Mouse (Mus musculus): Measurements from ENCODE around the gene Sec11a. TPM values are rescaled to one million over a fixed set of nuclear protein-coding genes. Genes with fewer than 3 reads are reported as not detected.
"Not testable (repeated sequence)": the region's sequence is repeated elsewhere in the genome, so short reads cannot be mapped to it uniquely, and the experiment has no call there.

Sec11a gene
- total RNA-seq, 1 experiment, result 171 TPM

- H3K36me3 ChIP-seq (ENCODE audit: control insufficient read depth, insufficient read depth, low read length, poor library complexity, severe bottlenecking), result no peaks in the 10 kb centered on the region
- no peak for TF ChIP-seq ZC3H11A (IDR thresholded peaks at IDR 0.05; ENCODE audit: borderline replicate concordance, low read depth, low read length)
- no peak for TF ChIP-seq HCFC1 (IDR thresholded peaks at IDR 0.05; ENCODE audit: borderline replicate concordance, insufficient read depth, low read length)
- TF ChIP-seq CHD2 (IDR thresholded peaks at IDR 0.05; ENCODE audit: low read depth, low read length), result no peak
- TF ChIP-seq ZNF384 (IDR thresholded peaks at IDR 0.05; ENCODE audit: low read depth, low read length), result no peak
- TF ChIP-seq MAFK (IDR thresholded peaks at IDR 0.05; ENCODE audit: insufficient read depth, low read depth, low read length), result no peak
- in situ Hi-C loops (cut with MboI; ENCODE audit: low sequenced_read_pairs in 2 of 2, unreplicated experiment in 2 of 2), result no loop called here
- no peak overlapping the region for H3K9ac ChIP-seq (ENCODE audit: insufficient read depth, low read depth, low read length, poor library complexity, severe bottlenecking)
- H3K9me3 ChIP-seq (ENCODE audit: control insufficient read depth, insufficient read depth, low read depth, low read length), result no peaks in the 10 kb centered on the region
- no peak overlapping the region for H3K27ac ChIP-seq (ENCODE audit: insufficient read depth, low read depth, low read length, poor library complexity, severe bottlenecking)
- no peaks in the 10 kb centered on the region for H3K4me1 ChIP-seq (ENCODE audit: control insufficient read depth in 2 of 2, insufficient read depth in 2 of 2, low read length in 2 of 2, poor library complexity in 1 of 2)
- no peak overlapping the region for H3K4me3 ChIP-seq (ENCODE audit: insufficient read depth in 1 of 2, low read depth in 1 of 2, low read length in 2 of 2, poor library complexity in 1 of 2, severe bottlenecking in 1 of 2)
- DNase-seq (ENCODE audit: low read depth, low spot score), result no peak
Observed at GRCm38 (mm10) chr7:80956891-80957290, 9.3 kb upstream of the Sec11a start.

DNA sequence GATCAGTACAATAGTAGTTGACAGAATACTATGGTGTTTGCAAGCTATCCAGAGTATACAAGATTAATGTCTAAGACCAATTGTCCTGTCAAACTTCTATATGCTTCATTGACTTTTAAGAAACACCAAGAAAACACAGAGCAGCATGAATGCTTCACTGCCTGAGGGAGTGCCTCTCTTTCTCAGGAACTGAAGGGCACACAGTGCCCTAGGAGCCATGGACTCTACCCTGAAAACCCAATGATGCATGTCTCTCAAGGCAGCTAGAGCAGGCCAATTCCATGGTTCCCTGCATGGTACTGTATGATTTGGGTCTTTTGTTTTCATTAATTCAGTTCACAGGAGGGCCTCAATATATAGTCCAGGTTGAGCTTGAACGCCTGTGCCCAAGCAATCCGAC lies 6.7 kb upstream of the Sec11a start:
- no peak for DNase-seq (ENCODE audit: low read depth, low spot score)
- H3K4me1 ChIP-seq (ENCODE audit: control insufficient read depth in 2 of 2, insufficient read depth in 2 of 2, low read length in 2 of 2, poor library complexity in 1 of 2), result no peaks in the 10 kb centered on the region

GRCm38 (mm10) chr7:80952140-80952539 lies 4.6 kb upstream of the Sec11a start:
- Histone ChIP-seq H3K4me3 (ENCODE audit: insufficient read depth in 1 of 2, low read depth in 1 of 2, low read length in 2 of 2, poor library complexity in 1 of 2, severe bottlenecking in 1 of 2) (no peak overlapping the region), H3K36me3 (ENCODE audit: control insufficient read depth, insufficient read depth, low read length, poor library complexity, severe bottlenecking) (no peaks in the 10 kb centered on the region), H3K9ac (ENCODE audit: insufficient read depth, low read depth, low read length, poor library complexity, severe bottlenecking) (no peak overlapping the region), H3K27ac (ENCODE audit: insufficient read depth, low read depth, low read length, poor library complexity, severe bottlenecking) (no peak overlapping the region), H3K9me3 (ENCODE audit: control insufficient read depth, insufficient read depth, low read depth, low read length) (no peaks in the 10 kb centered on the region), H3K4me1 (ENCODE audit: control insufficient read depth in 2 of 2, insufficient read depth in 2 of 2, low read length in 2 of 2, poor library complexity in 1 of 2) (0 out of 4 replicates have a peak, but pooled peaks cover 0 to 2% of the 10 kb centered on the region in 2 experiments)
- in situ Hi-C loops (cut with MboI; ENCODE audit: low sequenced_read_pairs in 2 of 2, unreplicated experiment in 2 of 2), result no loop called here
- no peak for TF ChIP-seq ZC3H11A (IDR thresholded peaks at IDR 0.05; ENCODE audit: borderline replicate concordance, low read depth, low read length)
- TF ChIP-seq MAFK (IDR thresholded peaks at IDR 0.05; ENCODE audit: insufficient read depth, low read depth, low read length), result no peak
- no peak for TF ChIP-seq CHD2 (IDR thresholded peaks at IDR 0.05; ENCODE audit: low read depth, low read length)
- no peak for DNase-seq (ENCODE audit: low read depth, low spot score)

More for the DNA sequence above, 6.7 kb upstream of the Sec11a start:
- Histone ChIP-seq H3K27ac (ENCODE audit: insufficient read depth, low read depth, low read length, poor library complexity, severe bottlenecking) (no peak overlapping the region), H3K36me3 (ENCODE audit: control insufficient read depth, insufficient read depth, low read length, poor library complexity, severe bottlenecking) (no peaks in the 10 kb centered on the region), H3K9ac (ENCODE audit: insufficient read depth, low read depth, low read length, poor library complexity, severe bottlenecking) (no peak overlapping the region), H3K4me3 (ENCODE audit: insufficient read depth in 1 of 2, low read depth in 1 of 2, low read length in 2 of 2, poor library complexity in 1 of 2, severe bottlenecking in 1 of 2) (no peak overlapping the region), H3K9me3 (ENCODE audit: control insufficient read depth, insufficient read depth, low read depth, low read length) (no peaks in the 10 kb centered on the region)
- TF ChIP-seq MAFK (IDR thresholded peaks at IDR 0.05; ENCODE audit: insufficient read depth, low read depth, low read length) (no peak), ZC3H11A (IDR thresholded peaks at IDR 0.05; ENCODE audit: borderline replicate concordance, low read depth, low read length) (no peak), ZNF384 (IDR thresholded peaks at IDR 0.05; ENCODE audit: low read depth, low read length) (no peak), HCFC1 (IDR thresholded peaks at IDR 0.05; ENCODE audit: borderline replicate concordance, insufficient read depth, low read length) (no peak), CHD2 (IDR thresholded peaks at IDR 0.05; ENCODE audit: low read depth, low read length) (no peak)
- in situ Hi-C loops (cut with MboI; ENCODE audit: low sequenced_read_pairs in 2 of 2, unreplicated experiment in 2 of 2), result no loop called here

DNA sequence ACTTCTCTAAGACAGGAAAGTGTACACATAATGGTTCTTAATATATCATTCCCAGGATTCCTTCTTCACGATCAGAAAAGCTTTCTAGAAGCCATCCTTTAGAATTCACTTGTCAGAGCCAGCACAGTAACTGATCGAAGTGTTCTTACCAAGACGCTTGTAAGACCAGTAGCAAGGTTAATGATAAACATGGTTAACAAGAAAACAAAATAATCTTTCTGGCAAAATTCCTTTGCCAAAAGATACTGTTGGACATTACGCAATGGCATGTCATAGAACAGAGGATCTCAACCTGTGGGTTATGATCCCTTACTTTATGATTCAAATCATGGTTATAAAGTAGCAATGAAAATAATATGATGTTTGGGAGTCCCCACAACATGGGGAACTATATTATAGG lies 3.9 kb upstream of the Sec11a start:
- Histone ChIP-seq H3K36me3 (ENCODE audit: control insufficient read depth, insufficient read depth, low read length, poor library complexity, severe bottlenecking) (no peaks in the 10 kb centered on the region), H3K4me1 (ENCODE audit: control insufficient read depth in 2 of 2, insufficient read depth in 2 of 2, low read length in 2 of 2, poor library complexity in 1 of 2) (0 out of 4 replicates have a peak, but pooled peaks cover 0 to 2% of the 10 kb centered on the region in 2 experiments), H3K9ac (ENCODE audit: insufficient read depth, low read depth, low read length, poor library complexity, severe bottlenecking) (no peak overlapping the region), H3K9me3 (ENCODE audit: control insufficient read depth, insufficient read depth, low read depth, low read length) (no peaks in the 10 kb centered on the region), H3K4me3 (ENCODE audit: insufficient read depth in 1 of 2, low read depth in 1 of 2, low read length in 2 of 2, poor library complexity in 1 of 2, severe bottlenecking in 1 of 2) (no peak overlapping the region), H3K27ac (ENCODE audit: insufficient read depth, low read depth, low read length, poor library complexity, severe bottlenecking) (no peak overlapping the region)
- in situ Hi-C loops (cut with MboI; ENCODE audit: low sequenced_read_pairs in 2 of 2, unreplicated experiment in 2 of 2), result no loop called here
- DNase-seq (ENCODE audit: low read depth, low spot score), result no peak
- no peak for TF ChIP-seq ZNF384 (IDR thresholded peaks at IDR 0.05; ENCODE audit: low read depth, low read length)
- TF ChIP-seq HCFC1 (IDR thresholded peaks at IDR 0.05; ENCODE audit: borderline replicate concordance, insufficient read depth, low read length), result no peak
- no peak for TF ChIP-seq ZC3H11A (IDR thresholded peaks at IDR 0.05; ENCODE audit: borderline replicate concordance, low read depth, low read length)
- TF ChIP-seq MAFK (IDR thresholded peaks at IDR 0.05; ENCODE audit: insufficient read depth, low read depth, low read length), result no peak
- TF ChIP-seq CHD2 (IDR thresholded peaks at IDR 0.05; ENCODE audit: low read depth, low read length), result no peak

DNA sequence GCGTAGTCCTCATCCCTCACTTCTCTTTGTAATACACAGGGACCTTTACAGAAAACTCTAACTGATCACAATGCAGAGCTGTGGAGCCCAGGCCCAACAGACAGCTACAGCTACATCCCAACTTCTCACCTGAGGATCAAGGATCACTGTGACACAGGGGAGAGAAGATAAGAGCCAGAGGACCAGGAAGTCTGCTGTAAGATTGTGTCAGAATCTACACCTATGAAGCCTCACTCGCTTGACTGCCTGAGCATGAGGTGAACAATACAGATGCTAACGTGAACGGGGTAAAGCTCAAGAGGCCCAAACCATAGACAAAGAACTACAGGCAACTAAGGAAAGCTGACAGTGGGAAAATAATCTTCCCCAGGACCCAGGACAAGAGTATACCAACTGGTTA lies 7.8 kb downstream of the Sec11a start:
- Histone ChIP-seq H3K27ac (ENCODE audit: insufficient read depth, low read depth, low read length, poor library complexity, severe bottlenecking) (no peak overlapping the region), H3K9me3 (ENCODE audit: control insufficient read depth, insufficient read depth, low read depth, low read length) (no peaks in the 10 kb centered on the region), H3K36me3 (ENCODE audit: control insufficient read depth, insufficient read depth, low read length, poor library complexity, severe bottlenecking) (peaks cover 2% of the 10 kb centered on the region), H3K4me3 (ENCODE audit: insufficient read depth in 1 of 2, low read depth in 1 of 2, low read length in 2 of 2, poor library complexity in 1 of 2, severe bottlenecking in 1 of 2) (no peak overlapping the region), H3K4me1 (ENCODE audit: control insufficient read depth in 2 of 2, insufficient read depth in 2 of 2, low read length in 2 of 2, poor library complexity in 1 of 2) (no peaks in the 10 kb centered on the region), H3K9ac (ENCODE audit: insufficient read depth, low read depth, low read length, poor library complexity, severe bottlenecking) (no peak overlapping the region)
- TF ChIP-seq CHD2 (IDR thresholded peaks at IDR 0.05; ENCODE audit: low read depth, low read length), result no peak
- TF ChIP-seq HCFC1 (IDR thresholded peaks at IDR 0.05; ENCODE audit: borderline replicate concordance, insufficient read depth, low read length), result no peak
- TF ChIP-seq MAFK (IDR thresholded peaks at IDR 0.05; ENCODE audit: insufficient read depth, low read depth, low read length), result no peak
- no peak for TF ChIP-seq ZC3H11A (IDR thresholded peaks at IDR 0.05; ENCODE audit: borderline replicate concordance, low read depth, low read length)
- no peak for TF ChIP-seq ZNF384 (IDR thresholded peaks at IDR 0.05; ENCODE audit: low read depth, low read length)
- in situ Hi-C loops (cut with MboI; ENCODE audit: low sequenced_read_pairs in 2 of 2, unreplicated experiment in 2 of 2), result no loop called here
- no peak for DNase-seq (ENCODE audit: low read depth, low spot score)

DNA sequence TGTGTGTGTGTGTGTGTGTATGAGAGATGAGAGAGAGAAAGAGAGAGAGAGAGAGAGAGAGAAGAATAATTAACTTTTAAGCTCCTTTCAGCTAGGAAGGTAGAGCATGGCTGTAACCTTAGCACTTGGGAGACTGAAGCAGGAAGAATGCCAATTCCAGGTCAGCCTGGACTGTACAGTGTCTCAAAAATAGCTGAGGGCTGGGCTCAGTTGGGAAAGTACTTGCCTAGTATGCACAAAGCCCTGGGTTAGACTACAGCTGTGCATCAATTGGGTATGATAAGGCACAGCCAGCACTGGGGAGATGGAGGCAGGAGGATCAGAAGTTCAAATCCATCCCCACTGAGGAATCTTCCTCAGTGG lies 10.3 kb downstream of the Sec11a start:
- H3K27ac ChIP-seq (ENCODE audit: insufficient read depth, low read depth, low read length, poor library complexity, severe bottlenecking); H3K9ac ChIP-seq (ENCODE audit: insufficient read depth, low read depth, low read length, poor library complexity, severe bottlenecking); in situ Hi-C loops (cut with MboI; ENCODE audit: low sequenced_read_pairs in 2 of 2, unreplicated experiment in 2 of 2); H3K4me1 ChIP-seq (ENCODE audit: control insufficient read depth in 2 of 2, insufficient read depth in 2 of 2, low read length in 2 of 2, poor library complexity in 1 of 2); H3K36me3 ChIP-seq (ENCODE audit: control insufficient read depth, insufficient read depth, low read length, poor library complexity, severe bottlenecking); DNase-seq (ENCODE audit: low read depth, low spot score); H3K4me3 ChIP-seq (ENCODE audit: insufficient read depth in 1 of 2, low read depth in 1 of 2, low read length in 2 of 2, poor library complexity in 1 of 2, severe bottlenecking in 1 of 2); H3K9me3 ChIP-seq (ENCODE audit: control insufficient read depth, insufficient read depth, low read depth, low read length): not testable (repeated sequence)
